Mouse (Mus musculus) activated CD4-positive, CD25-positive, alpha-beta regulatory T cell, adult 4 months (primary cell): ENCODE results near the gene Xpo6. TPM values are rescaled to one million over a fixed set of nuclear protein-coding genes. Genes with fewer than 3 reads are reported as not detected.

ENCODE experiments used
- ATAC-seq: one replicate; pipeline ENCODE4 v1.8.0; 2017
- polyA plus RNA-seq, 2 experiments: library from polyadenylated mRNA; unstranded; fragments of 100-300 nt; shearing (Covaris generic); gene quantifications; one replicate each; pipeline ENCODE4 v1.2.1; 2017

The Xpo6 gene
- polyA plus RNA-seq, 2 experiments from 2014 or later = 88.4 to 103 TPM

GRCm38 (mm10) chr7:126126502-126126901 is 73.8 kb downstream of the Xpo6 start:
- ATAC-seq = no peak

- no peak for ATAC-seq
These were observed 78.8 kb downstream of the Xpo6 start for GRCm38 (mm10) chr7:126121533-126121932.

GRCm38 (mm10) chr7:126119819-126120218 is 80.5 kb downstream of the Xpo6 start:
- ATAC-seq = peak; percentile 49

- no peak for ATAC-seq
These were observed 87.0 kb downstream of the Xpo6 start for GRCm38 (mm10) chr7:126113263-126113662.

- no peak for ATAC-seq
These were observed 89.1 kb downstream of the Xpo6 start for GRCm38 (mm10) chr7:126111230-126111629.

GRCm38 (mm10) chr7:126109898-126110297 is 90.4 kb downstream of the Xpo6 start:
- ATAC-seq = no peak

- ATAC-seq = no peak
These were observed 99.9 kb downstream of the Xpo6 start for GRCm38 (mm10) chr7:126100440-126100839.

GRCm38 (mm10) chr7:126099835-126100234 is 100.5 kb downstream of the Xpo6 start:
- no peak for ATAC-seq

- ATAC-seq = no peak
These were observed 101.0 kb downstream of the Xpo6 start for GRCm38 (mm10) chr7:126099163-126099775.

GRCm38 (mm10) chr7:126097219-126097915 is 102.9 kb downstream of the Xpo6 start:
- ATAC-seq = no peak

- ATAC-seq = no peak
These were observed 103.7 kb downstream of the Xpo6 start for GRCm38 (mm10) chr7:126096596-126096995.

GRCm38 (mm10) chr7:126094738-126095137 is 105.6 kb downstream of the Xpo6 start:
- ATAC-seq = no peak

GRCm38 (mm10) chr7:126093162-126093561 is 107.1 kb downstream of the Xpo6 start:
- no peak for ATAC-seq

- ATAC-seq = no peak
These were observed 110.5 kb downstream of the Xpo6 start for GRCm38 (mm10) chr7:126089782-126090181.

GRCm38 (mm10) chr7:126088155-126088554 is 112.1 kb downstream of the Xpo6 start:
- ATAC-seq = no peak

- no peak for ATAC-seq
These were observed 112.7 kb downstream of the Xpo6 start for GRCm38 (mm10) chr7:126087602-126088001.

GRCm38 (mm10) chr7:126086321-126086741 is 114.0 kb downstream of the Xpo6 start:
- no peak for ATAC-seq

GRCm38 (mm10) chr7:126085154-126085553 is 115.1 kb downstream of the Xpo6 start:
- ATAC-seq = no peak

GRCm38 (mm10) chr7:126083980-126084348 is 116.3 kb downstream of the Xpo6 start:
- no peak for ATAC-seq

- ATAC-seq = no peak
These were observed 116.8 kb downstream of the Xpo6 start for GRCm38 (mm10) chr7:126083341-126083979.

- ATAC-seq = no peak
These were observed 118.0 kb downstream of the Xpo6 start, which contains the start of gene Gsg1l for GRCm38 (mm10) chr7:126082286-126082741. Gene Gsg1l, minus strand, starts transcription at chr7:126082411.

GRCm38 (mm10) chr7:126081727-126082285 is 118.5 kb downstream of the Xpo6 start:
- no peak for ATAC-seq

GRCm38 (mm10) chr7:126080949-126081654 is 119.2 kb downstream of the Xpo6 start:
- ATAC-seq = no peak
